Mouse (Mus musculus) E14TG2a.4 (cell line): ENCODE measurements around the gene Shld1.

Experiments used
- CTCF ChIP-seq: conservative IDR thresholded peaks from 2 replicates; pipeline ENCODE4 v1.5.1; 2014; ENCODE audit warnings: low read length
- NANOG ChIP-seq: IDR thresholded peaks from 2 replicates; pipeline ENCODE4 v1.6.1; 2014; ENCODE audit warnings: borderline replicate concordance, low read length, mixed read lengths
- POU5F1 ChIP-seq: IDR thresholded peaks from 2 replicates; pipeline ENCODE4 v1.6.1; 2014; ENCODE audit warnings: low read length, borderline replicate concordance

- no peak for TF ChIP-seq CTCF
- TF ChIP-seq NANOG = no peak
- TF ChIP-seq POU5F1 = no peak
Observed at GRCm38 (mm10) chr2:132692320-132692719, 5.6 kb downstream of the Shld1 start.
